Mouse (Mus musculus): ENCODE data around the gene Sdk2. TPM values are rescaled to one million over a fixed set of nuclear protein-coding genes. Genes with fewer than 3 reads are reported as not detected.
A peak's percentile ranks its signal among the peaks of the same experiment; 100 is the strongest.

Gene Sdk2
- polyA plus RNA-seq, 1 experiment = 1.2 TPM

- TF ChIP-seq CTCF (IDR thresholded peaks at IDR 0.05; ENCODE audit: insufficient read depth, low read length) (no peak), POLR2A (IDR thresholded peaks at IDR 0.05; ENCODE audit: borderline replicate concordance, extremely low read depth, low read depth, low read length) (no peak)
- WGBS = 67% methylated on average over 8 of the region's 8 CpGs
- no peak for DNase-seq
- Histone ChIP-seq H3K4me1 (ENCODE audit: control insufficient read depth, insufficient read depth, low read length) (no peaks in the 10 kb centered on the region), H3K4me3 (replicated peaks; ENCODE audit: extremely low read depth, low read depth, low read length) (no peak overlapping the region)
Observed at GRCm38 (mm10) chr11:114070131-114070530, 3.3 kb upstream of the Sdk2 start.

- 5% methylated on average over 5 of the region's 5 CpGs for WGBS
- TF ChIP-seq POLR2A (IDR thresholded peaks at IDR 0.05; ENCODE audit: borderline replicate concordance, extremely low read depth, low read depth, low read length) (no peak), CTCF (IDR thresholded peaks at IDR 0.05; ENCODE audit: insufficient read depth, low read length) (peak; percentile 41; the same call in 1 of the 2 replicates)
- peak; percentile 10 for DNase-seq
- Histone ChIP-seq H3K4me3 (replicated peaks; ENCODE audit: extremely low read depth, low read depth, low read length) (no peak overlapping the region), H3K4me1 (ENCODE audit: control insufficient read depth, insufficient read depth, low read length) (no peaks in the 10 kb centered on the region)
Observed at GRCm38 (mm10) chr11:114068390-114068789, 1.5 kb upstream of the Sdk2 start.

- no peak for TF ChIP-seq POLR2A (IDR thresholded peaks at IDR 0.05; ENCODE audit: borderline replicate concordance, extremely low read depth, low read depth, low read length)
- TF ChIP-seq CTCF (IDR thresholded peaks at IDR 0.05; ENCODE audit: insufficient read depth, low read length) = no peak
- WGBS = 1% methylated on average over 83 of the region's 90 CpGs
- peak overlapping the region; percentile 28 for H3K4me3 ChIP-seq (replicated peaks; ENCODE audit: extremely low read depth, low read depth, low read length)
Observed at GRCm38 (mm10) chr11:114066098-114066950, 522 bp downstream of the Sdk2 start.

GRCm38 (mm10) chr11:114065596-114065995, 1.2 kb downstream of the Sdk2 start:
- H3K4me1 ChIP-seq (ENCODE audit: control insufficient read depth, insufficient read depth, low read length) = no peaks in the 10 kb centered on the region
- TF ChIP-seq POLR2A (IDR thresholded peaks at IDR 0.05; ENCODE audit: borderline replicate concordance, extremely low read depth, low read depth, low read length) = no peak
- TF ChIP-seq CTCF (IDR thresholded peaks at IDR 0.05; ENCODE audit: insufficient read depth, low read length) = no peak
- DNase-seq = no peak
- H3K4me3 ChIP-seq (replicated peaks; ENCODE audit: extremely low read depth, low read depth, low read length) = no peak overlapping the region
- 3% methylated on average over 19 of the region's 19 CpGs for WGBS

More at GRCm38 (mm10) chr11:114066098-114066950, 522 bp downstream of the Sdk2 start:
- H3K4me1 ChIP-seq (ENCODE audit: control insufficient read depth, insufficient read depth, low read length) = no peaks in the 10 kb centered on the region
- no peak for DNase-seq

- no peak for DNase-seq
- TF ChIP-seq CTCF (IDR thresholded peaks at IDR 0.05; ENCODE audit: insufficient read depth, low read length) (no peak), POLR2A (IDR thresholded peaks at IDR 0.05; ENCODE audit: borderline replicate concordance, extremely low read depth, low read depth, low read length) (no peak)
- no peaks in the 10 kb centered on the region for H3K4me1 ChIP-seq (ENCODE audit: control insufficient read depth, insufficient read depth, low read length)
- 2% methylated on average over 32 of the region's 32 CpGs for WGBS
- no peak overlapping the region for H3K4me3 ChIP-seq (replicated peaks; ENCODE audit: extremely low read depth, low read depth, low read length)
Observed at GRCm38 (mm10) chr11:114064871-114065388, 1.9 kb downstream of the Sdk2 start.

- H3K4me1 ChIP-seq (ENCODE audit: control insufficient read depth, insufficient read depth, low read length) = no peaks in the 10 kb centered on the region
- 56% methylated on average over 7 of the region's 7 CpGs for WGBS
- H3K4me3 ChIP-seq (replicated peaks; ENCODE audit: extremely low read depth, low read depth, low read length) = no peak overlapping the region
- TF ChIP-seq POLR2A (IDR thresholded peaks at IDR 0.05; ENCODE audit: borderline replicate concordance, extremely low read depth, low read depth, low read length) = no peak
- no peak for TF ChIP-seq CTCF (IDR thresholded peaks at IDR 0.05; ENCODE audit: insufficient read depth, low read length)
- DNase-seq = no peak
Observed at GRCm38 (mm10) chr11:114061946-114062345, 4.9 kb downstream of the Sdk2 start.

GRCm38 (mm10) chr11:114061265-114061664, 5.6 kb downstream of the Sdk2 start:
- no peak overlapping the region for H3K4me3 ChIP-seq (replicated peaks; ENCODE audit: extremely low read depth, low read depth, low read length)
- TF ChIP-seq CTCF (IDR thresholded peaks at IDR 0.05; ENCODE audit: insufficient read depth, low read length) (no peak), POLR2A (IDR thresholded peaks at IDR 0.05; ENCODE audit: borderline replicate concordance, extremely low read depth, low read depth, low read length) (no peak)
- no peak for DNase-seq
- 56% methylated on average over 2 of the region's 2 CpGs for WGBS
- no peaks in the 10 kb centered on the region for H3K4me1 ChIP-seq (ENCODE audit: control insufficient read depth, insufficient read depth, low read length)

GRCm38 (mm10) chr11:114056351-114056750, 10.5 kb downstream of the Sdk2 start:
- no peaks in the 10 kb centered on the region for H3K4me1 ChIP-seq (ENCODE audit: control insufficient read depth, insufficient read depth, low read length)
- no peak overlapping the region for H3K4me3 ChIP-seq (replicated peaks; ENCODE audit: extremely low read depth, low read depth, low read length)
- TF ChIP-seq CTCF (IDR thresholded peaks at IDR 0.05; ENCODE audit: insufficient read depth, low read length) = no peak
- TF ChIP-seq POLR2A (IDR thresholded peaks at IDR 0.05; ENCODE audit: borderline replicate concordance, extremely low read depth, low read depth, low read length) = no peak
- no peak for DNase-seq
- 43% methylated on average over 2 of the region's 2 CpGs for WGBS

- no peak for TF ChIP-seq POLR2A (IDR thresholded peaks at IDR 0.05; ENCODE audit: borderline replicate concordance, extremely low read depth, low read depth, low read length)
- no peak for TF ChIP-seq CTCF (IDR thresholded peaks at IDR 0.05; ENCODE audit: insufficient read depth, low read length)
- no peak overlapping the region for H3K4me3 ChIP-seq (replicated peaks; ENCODE audit: extremely low read depth, low read depth, low read length)
- no peaks in the 10 kb centered on the region for H3K4me1 ChIP-seq (ENCODE audit: control insufficient read depth, insufficient read depth, low read length)
- 68% methylated on average over 17 of the region's 17 CpGs for WGBS
- DNase-seq = no peak
Observed at GRCm38 (mm10) chr11:114054581-114055315, 12.1 kb downstream of the Sdk2 start.

All from lung, adult 2 months (tissue).